Mouse (Mus musculus): ENCODE results near the gene Dgkz. TPM values are rescaled to one million over a fixed set of nuclear protein-coding genes. Genes with fewer than 3 reads are reported as not detected.

Gene Dgkz
- polyA plus RNA-seq (2015; fragmentation: Nextera tagmentation; extraction: Ambion mirVana), result 32.2 and 36.1 TPM in 2 replicates

DNA sequence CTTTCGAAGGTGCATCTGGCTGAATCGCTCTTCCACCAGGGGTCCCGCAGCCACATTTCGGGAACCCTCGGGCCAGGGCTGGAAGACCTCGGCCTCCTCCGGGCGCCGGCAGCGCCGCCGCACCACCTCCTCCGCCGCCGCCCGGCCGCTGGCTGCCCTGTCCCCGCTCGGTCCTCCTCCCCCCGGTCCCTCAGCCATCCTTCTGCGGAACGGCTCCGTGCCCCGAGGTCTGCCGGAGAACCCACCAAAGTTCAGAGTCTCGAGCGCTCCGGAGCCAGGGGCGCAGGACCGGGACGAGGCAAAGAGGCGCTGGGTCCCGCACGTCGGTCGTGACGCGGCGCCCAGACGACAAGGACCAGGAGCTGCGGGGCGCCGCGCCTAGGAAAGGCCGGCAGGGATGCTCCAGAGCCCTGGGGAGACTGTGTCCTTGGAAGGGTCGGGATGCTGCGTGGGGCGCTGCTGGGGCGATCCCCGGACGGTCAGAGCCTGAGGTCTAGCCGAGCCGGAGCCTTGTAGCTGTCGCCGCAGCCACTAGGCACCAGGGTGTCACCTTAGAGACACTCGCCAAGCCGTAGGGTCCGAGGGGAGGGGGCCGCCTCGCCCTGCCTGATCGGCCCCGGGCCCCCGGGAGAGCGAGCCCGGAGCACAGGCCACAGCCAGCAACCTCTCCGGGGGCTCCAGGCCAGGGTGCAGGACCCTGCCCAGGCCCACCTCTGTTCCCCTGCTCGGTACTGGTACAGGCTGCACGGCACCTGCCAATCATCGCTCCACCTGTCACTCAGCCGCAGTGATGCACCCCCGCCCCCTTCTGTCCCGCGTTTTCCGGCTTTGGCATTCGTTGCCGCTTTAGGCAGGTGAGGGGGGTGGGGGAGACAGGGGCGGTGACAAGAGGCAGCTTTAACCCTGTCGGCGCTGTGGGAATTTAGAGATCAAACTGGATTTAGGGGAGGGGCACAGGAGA lies at the start of gene Dgkz:
Dgkz (minus strand) TSS at position 284 of the 961 bp plus-strand sequence.
- peak within 1 kb of the TSS; percentile 44 for H3K4me3 ChIP-seq
- WGBS, result 1% methylated on average over 79 of the region's 79 CpGs
- no peak within 1 kb of the TSS for H3K27ac ChIP-seq
- H3K9me3 ChIP-seq, result no peaks in the 10 kb centered on the region
- peaks cover 45% of the 10 kb centered on the region for H3K4me1 ChIP-seq
- peaks cover 31% of the 10 kb centered on the region for H3K27me3 ChIP-seq (replicated peaks)
- no peaks in the 10 kb centered on the region for H3K36me3 ChIP-seq (replicated peaks)
- peak; percentile 60 for ATAC-seq (replicated peaks)
- H3K9ac ChIP-seq, result peak within 1 kb of the TSS; percentile 42
- H3K4me2 ChIP-seq, result peak within 1 kb of the TSS; percentile 66

GRCm38 (mm10) chr2:92025202-92025601 lies 49.5 kb upstream of the Dgkz start:
- Histone ChIP-seq H3K9me3 (no peaks in the 10 kb centered on the region), H3K27ac (no peak overlapping the region), H3K36me3 (replicated peaks) (no peaks in the 10 kb centered on the region), H3K27me3 (replicated peaks) (peaks cover 14% of the 10 kb centered on the region), H3K4me3 (no peak overlapping the region), H3K9ac (no peak overlapping the region), H3K4me2 (no peak overlapping the region), H3K4me1 (peaks cover 13% of the 10 kb centered on the region)
- no peak for ATAC-seq (replicated peaks)
- 88% methylated on average over 2 of the region's 2 CpGs for WGBS

DNA sequence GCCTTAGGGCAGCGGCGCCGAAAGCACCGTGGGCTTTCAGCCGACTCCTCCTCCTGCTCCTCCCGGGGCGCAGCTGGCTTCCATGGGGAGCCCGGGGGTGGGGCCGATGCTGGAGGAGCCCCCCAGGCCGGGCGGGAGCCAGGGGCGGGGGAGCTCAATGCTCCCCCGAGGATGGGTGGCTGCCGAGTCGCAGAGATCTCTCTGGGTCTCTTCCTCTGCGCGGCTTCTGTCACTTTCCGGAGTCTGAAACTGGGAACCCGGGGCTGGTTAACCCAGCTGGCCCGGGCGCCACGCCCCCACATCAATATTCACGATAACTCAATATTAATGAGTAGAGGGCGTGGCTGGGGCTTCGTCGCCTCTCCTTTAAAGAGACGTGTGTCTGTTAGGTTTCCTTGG lies 48.6 kb upstream of the Dgkz start, which contains the start of gene Creb3l1:
Creb3l1 (minus strand) TSS at position 229 of the 399 bp plus-strand sequence.
- H3K4me3 ChIP-seq, result peak within 1 kb of the TSS; percentile 52
- H3K9me3 ChIP-seq, result no peaks in the 10 kb centered on the region
- WGBS, result under 1% methylated on average over 27 of the region's 27 CpGs
- peak; percentile 56; the same call in 1 of the 2 replicates for ATAC-seq (replicated peaks)
- H3K9ac ChIP-seq, result peak within 1 kb of the TSS; percentile 53
- peaks cover 14% of the 10 kb centered on the region for H3K27me3 ChIP-seq (replicated peaks)
- H3K4me2 ChIP-seq, result peak within 1 kb of the TSS; percentile 99
- H3K36me3 ChIP-seq (replicated peaks), result no peaks in the 10 kb centered on the region
- H3K27ac ChIP-seq, result no peak within 1 kb of the TSS
- H3K4me1 ChIP-seq, result peaks cover 13% of the 10 kb centered on the region

DNA sequence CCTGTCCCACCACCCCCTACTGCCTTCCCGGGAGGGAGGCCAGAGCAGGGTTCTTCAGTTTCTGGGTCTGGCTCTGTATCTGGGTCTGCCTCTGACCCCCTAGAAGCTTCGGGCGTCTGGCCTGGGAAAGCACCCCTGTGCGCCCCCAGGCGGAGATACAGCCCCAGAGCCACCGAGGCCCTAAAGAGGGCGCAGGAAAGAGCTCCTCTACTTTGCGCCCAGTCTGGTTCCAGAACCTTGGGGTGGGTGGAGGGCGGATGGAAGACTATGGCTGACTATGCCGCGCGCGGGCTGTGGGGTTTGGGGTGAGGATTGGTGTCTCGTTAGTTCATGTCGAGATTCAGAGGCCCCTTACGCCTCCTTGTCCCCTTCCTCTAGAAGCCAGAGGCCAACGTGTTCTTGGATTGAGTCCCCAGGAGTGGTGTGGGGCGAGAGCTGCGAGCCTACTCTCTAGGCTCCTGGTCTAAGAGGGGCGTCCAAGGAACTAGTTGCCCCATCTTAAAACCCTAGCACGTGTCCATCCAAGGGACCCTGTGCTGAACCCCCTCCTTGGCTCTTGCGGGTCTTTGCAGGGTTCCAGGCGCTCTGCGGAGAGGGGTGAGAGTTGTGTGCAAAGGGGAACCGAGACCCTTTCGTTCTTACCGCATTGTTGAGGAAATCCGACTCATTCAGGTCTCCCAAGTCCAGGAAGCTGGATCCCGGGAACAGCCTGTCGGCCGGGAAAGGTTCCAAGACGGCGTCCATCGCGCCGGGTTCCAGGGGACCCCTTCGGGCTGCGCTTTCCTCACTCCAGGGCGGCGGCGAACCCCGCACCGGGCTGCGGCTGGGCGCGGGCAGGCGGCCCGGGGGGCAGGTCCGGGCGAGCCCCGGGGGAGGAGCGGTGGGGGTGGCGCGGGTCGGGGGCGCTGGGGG lies 48.0 kb upstream of the Dgkz start:
- Histone ChIP-seq H3K36me3 (replicated peaks) (no peaks in the 10 kb centered on the region), H3K27ac (no peak overlapping the region), H3K27me3 (replicated peaks) (peaks cover 14% of the 10 kb centered on the region), H3K9ac (peak overlapping the region; percentile 53), H3K9me3 (no peaks in the 10 kb centered on the region), H3K4me1 (peaks cover 13% of the 10 kb centered on the region), H3K4me3 (peak overlapping the region; percentile 52), H3K4me2 (peak overlapping the region; percentile 99)
- ATAC-seq (replicated peaks), result 0 out of 2 replicates have a peak, but pooled peaks have one; percentile 35
- WGBS, result 6% methylated on average over 44 of the region's 56 CpGs

- WGBS, result 58% methylated on average over 4 of the region's 4 CpGs
- H3K4me2 ChIP-seq, result no peak overlapping the region
- peaks cover 14% of the 10 kb centered on the region for H3K27me3 ChIP-seq (replicated peaks)
- H3K9ac ChIP-seq, result no peak overlapping the region
- peaks cover 13% of the 10 kb centered on the region for H3K4me1 ChIP-seq
- no peaks in the 10 kb centered on the region for H3K36me3 ChIP-seq (replicated peaks)
- no peak for ATAC-seq (replicated peaks)
- no peak overlapping the region for H3K4me3 ChIP-seq
- H3K9me3 ChIP-seq, result no peaks in the 10 kb centered on the region
- H3K27ac ChIP-seq, result no peak overlapping the region
These were observed 45.1 kb upstream of the Dgkz start for GRCm38 (mm10) chr2:92020676-92021265.

DNA sequence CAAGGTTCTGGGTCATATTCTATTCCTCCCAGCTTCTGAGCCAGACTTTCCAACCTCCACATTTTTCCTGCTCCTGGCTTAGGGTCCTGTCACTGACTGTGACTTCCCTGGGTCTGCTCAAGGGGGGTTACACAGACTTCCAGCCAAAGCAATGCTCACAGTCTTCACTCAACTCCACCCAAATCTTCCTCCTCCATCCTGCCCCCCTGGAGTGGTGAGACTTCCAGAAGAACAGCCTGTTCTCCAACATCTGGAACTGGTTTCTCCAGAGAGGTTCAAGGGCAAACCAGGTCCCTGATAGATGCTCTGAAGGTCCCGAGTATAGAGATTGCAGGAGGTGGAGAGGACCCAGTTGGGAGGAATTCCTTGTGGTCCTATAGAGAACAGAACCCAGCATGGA lies 41.8 kb upstream of the Dgkz start:
- H3K27me3 ChIP-seq (replicated peaks), result no peaks in the 10 kb centered on the region; the same call in 1 of the 2 replicates
- 84% methylated on average over 1 of the region's 1 CpGs for WGBS
- no peak overlapping the region for H3K4me3 ChIP-seq
- H3K27ac ChIP-seq, result no peak overlapping the region
- no peak overlapping the region for H3K4me2 ChIP-seq
- H3K36me3 ChIP-seq (replicated peaks), result no peaks in the 10 kb centered on the region
- H3K9me3 ChIP-seq, result no peaks in the 10 kb centered on the region
- H3K4me1 ChIP-seq, result no peaks in the 10 kb centered on the region
- no peak for ATAC-seq (replicated peaks)
- no peak overlapping the region for H3K9ac ChIP-seq

GRCm38 (mm10) chr2:92016981-92017380 lies 41.3 kb upstream of the Dgkz start:
- H3K4me3 ChIP-seq, result no peak overlapping the region
- 53% methylated on average over 3 of the region's 3 CpGs for WGBS
- H3K4me2 ChIP-seq, result no peak overlapping the region
- H3K27me3 ChIP-seq (replicated peaks), result no peaks in the 10 kb centered on the region; the same call in 1 of the 2 replicates
- ATAC-seq (replicated peaks), result no peak
- H3K4me1 ChIP-seq, result no peaks in the 10 kb centered on the region
- no peak overlapping the region for H3K9ac ChIP-seq
- no peak overlapping the region for H3K27ac ChIP-seq
- no peaks in the 10 kb centered on the region for H3K36me3 ChIP-seq (replicated peaks)
- H3K9me3 ChIP-seq, result no peaks in the 10 kb centered on the region

GRCm38 (mm10) chr2:92014891-92015290 lies 39.2 kb upstream of the Dgkz start:
- Histone ChIP-seq H3K4me2 (no peak overlapping the region), H3K27me3 (replicated peaks) (0 out of 2 replicates have a peak, but pooled peaks cover under 1% of the 10 kb centered on the region), H3K9ac (no peak overlapping the region), H3K9me3 (no peaks in the 10 kb centered on the region), H3K36me3 (replicated peaks) (no peaks in the 10 kb centered on the region), H3K4me1 (no peaks in the 10 kb centered on the region), H3K27ac (no peak overlapping the region), H3K4me3 (no peak overlapping the region)
- WGBS, result 75% methylated on average over 5 of the region's 5 CpGs
- ATAC-seq (replicated peaks), result no peak

DNA sequence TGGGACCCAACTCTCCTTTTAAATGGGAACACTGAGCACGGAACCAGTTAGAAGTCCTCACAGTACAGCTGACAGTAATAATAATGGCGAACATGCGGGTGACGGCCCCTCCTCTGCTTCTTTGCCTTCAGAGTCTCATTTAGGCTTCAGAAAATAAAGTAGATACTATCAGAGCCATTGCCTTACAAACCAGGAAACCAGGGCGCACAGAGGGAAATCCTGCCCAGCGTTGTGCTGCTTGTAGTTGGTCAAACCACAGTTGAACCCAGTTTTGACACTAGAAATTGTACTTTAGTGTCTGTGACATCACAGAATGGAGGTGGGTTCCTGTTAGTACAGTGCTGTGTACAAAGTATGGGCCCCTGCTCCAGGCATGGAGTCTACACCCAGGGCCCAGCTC lies 38.6 kb upstream of the Dgkz start:
- no peak for ATAC-seq (replicated peaks)
- Histone ChIP-seq H3K4me3 (no peak overlapping the region), H3K4me2 (no peak overlapping the region), H3K36me3 (replicated peaks) (no peaks in the 10 kb centered on the region), H3K27ac (no peak overlapping the region), H3K27me3 (replicated peaks) (0 out of 2 replicates have a peak, but pooled peaks cover 7% of the 10 kb centered on the region), H3K9me3 (no peaks in the 10 kb centered on the region), H3K4me1 (no peaks in the 10 kb centered on the region), H3K9ac (no peak overlapping the region)
- 85% methylated on average over 6 of the region's 6 CpGs for WGBS

DNA sequence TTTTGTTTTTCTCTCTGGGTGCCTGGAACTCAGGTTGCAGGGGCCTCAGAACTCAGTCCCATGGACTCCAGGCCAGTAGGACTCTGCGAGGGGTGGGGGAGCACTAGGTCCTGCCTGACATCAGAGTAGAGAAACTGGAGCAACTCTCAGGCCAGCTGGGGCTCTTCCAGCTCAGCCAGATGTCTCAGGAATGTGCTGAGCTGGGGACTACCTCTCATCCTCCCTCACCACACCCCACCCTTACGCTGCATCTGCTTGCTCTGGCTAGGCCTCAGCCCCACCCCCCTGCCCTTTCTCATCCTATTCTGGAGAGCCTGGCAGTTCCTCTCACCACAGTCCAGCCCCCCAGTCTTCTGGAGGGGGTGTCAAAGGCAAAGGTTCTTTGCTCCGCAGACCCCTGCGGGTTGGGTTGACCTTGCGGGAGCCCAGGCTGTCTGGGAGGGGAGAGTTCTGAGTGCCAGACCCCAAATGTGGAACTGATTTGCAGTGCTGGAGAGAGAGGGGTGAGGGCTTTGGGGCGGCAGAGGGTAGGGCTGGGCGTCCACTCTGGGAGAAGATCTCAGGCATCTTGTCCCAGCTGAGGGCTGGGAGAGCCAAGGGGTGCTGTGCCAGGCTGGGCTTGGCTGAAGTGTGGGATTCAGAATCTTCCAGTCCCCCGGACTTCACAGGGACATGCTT lies 37.2 kb upstream of the Dgkz start:
- Histone ChIP-seq H3K4me1 (peaks cover 5% of the 10 kb centered on the region), H3K9me3 (no peaks in the 10 kb centered on the region), H3K4me2 (no peak overlapping the region), H3K36me3 (replicated peaks) (no peaks in the 10 kb centered on the region), H3K27me3 (replicated peaks) (0 out of 2 replicates have a peak, but pooled peaks cover 7% of the 10 kb centered on the region), H3K27ac (no peak overlapping the region), H3K4me3 (no peak overlapping the region), H3K9ac (no peak overlapping the region)
- no peak for ATAC-seq (replicated peaks)
- WGBS, result 54% methylated on average over 8 of the region's 8 CpGs
